Mouse (Mus musculus): ENCODE measurements around the gene Btnl10.

Gene Btnl10

DNA sequence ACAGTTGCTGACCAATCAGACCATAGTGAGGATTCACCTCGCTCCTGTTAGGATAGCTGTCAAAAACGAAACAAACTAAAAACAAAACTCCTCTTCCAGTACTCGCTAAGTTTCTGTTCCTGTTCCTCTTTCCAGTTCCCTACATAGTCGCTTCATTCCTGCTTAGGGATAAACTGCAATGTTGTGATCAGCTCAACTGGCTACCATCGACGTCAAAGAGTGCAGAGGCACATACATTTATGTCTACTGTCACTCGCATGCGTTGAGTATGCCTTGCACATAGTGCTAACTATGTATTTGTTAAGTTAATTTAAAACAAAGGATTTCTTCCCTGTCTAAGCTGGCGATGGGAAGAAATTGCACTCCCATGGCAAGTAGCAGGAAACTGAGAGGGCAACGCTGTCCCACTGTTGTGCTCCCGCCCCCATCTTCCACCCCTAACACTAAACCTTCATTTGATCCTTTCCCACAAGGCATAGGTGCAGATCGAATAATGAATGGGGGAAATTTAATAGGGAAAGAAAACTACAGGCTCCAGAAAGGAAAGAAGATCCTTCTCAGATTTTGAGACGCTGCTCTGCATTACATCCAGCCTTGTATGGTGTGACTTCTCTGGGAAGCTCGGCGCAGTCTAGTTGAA, 41.6 kb downstream of the Btnl10 start:
- no peak for DNase-seq (ENCODE audit: low spot score)

DNA sequence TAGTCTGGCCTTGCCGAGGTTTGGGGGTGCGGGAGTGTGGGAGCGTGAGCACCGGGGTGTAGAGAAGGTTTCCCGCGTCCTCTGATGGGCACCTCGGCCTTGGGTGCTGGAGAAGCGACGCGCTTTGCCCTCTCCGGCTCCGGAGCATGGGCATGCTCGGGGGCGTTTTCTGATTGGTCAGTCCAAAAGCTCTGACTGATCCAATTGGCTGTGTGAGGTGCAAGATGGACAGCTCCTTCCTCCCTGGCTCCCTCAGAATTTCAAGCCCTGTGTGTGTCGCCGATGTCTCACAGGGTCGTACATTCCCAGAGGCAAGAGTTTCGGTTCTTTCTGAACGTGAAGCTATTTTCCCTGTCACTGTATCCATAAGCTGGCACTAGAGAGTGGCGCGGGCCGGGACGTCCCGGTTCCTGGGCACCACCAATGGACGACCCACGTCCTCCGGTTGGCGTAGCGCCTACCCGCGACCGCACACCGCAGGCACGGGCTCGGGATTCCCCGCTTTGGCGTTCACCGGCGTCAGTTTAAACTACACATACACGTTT, 42.3 kb downstream of the Btnl10 start:
- peak; percentile 94 for DNase-seq (ENCODE audit: low spot score)

DNA sequence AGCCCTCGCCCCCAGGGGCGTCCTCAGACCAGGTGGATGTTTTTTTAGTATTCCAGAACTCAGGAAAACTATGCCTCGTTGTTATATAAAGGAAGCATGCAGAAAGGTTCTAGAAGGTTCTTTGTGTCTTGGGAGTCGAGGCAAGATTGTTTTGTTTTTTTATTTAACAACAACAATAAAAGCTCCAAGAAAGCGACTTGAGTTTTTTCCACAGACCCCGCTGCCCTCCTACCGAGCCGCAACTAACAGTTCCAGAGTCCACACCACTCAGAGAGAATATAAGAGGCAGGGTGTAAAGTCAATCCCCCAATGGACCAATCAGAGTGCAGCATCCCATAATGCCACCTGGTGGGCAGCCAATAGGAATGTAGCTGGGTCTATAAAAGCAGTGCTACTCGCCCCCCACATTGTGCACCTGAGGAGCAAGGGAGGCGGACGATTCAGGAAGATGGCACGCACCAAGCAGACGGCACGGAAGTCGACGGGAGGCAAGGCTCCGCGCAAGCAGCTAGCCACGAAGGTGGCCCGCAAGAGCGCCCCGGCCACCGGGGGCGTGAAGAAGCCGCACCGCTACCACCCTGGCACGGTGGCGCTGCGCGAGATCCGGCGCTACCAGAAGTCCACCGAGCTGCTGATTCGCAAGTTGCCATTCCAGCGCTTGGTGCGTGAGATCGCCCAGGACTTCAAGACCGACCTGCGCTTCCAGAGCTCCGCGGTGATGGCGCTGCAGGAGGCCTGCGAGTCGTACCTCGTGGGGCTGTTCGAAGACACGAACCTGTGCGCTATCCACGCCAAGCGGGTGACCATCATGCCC, 43.9 kb downstream of the Btnl10 start:
- DNase-seq (ENCODE audit: low spot score), result peak; percentile 96

DNA sequence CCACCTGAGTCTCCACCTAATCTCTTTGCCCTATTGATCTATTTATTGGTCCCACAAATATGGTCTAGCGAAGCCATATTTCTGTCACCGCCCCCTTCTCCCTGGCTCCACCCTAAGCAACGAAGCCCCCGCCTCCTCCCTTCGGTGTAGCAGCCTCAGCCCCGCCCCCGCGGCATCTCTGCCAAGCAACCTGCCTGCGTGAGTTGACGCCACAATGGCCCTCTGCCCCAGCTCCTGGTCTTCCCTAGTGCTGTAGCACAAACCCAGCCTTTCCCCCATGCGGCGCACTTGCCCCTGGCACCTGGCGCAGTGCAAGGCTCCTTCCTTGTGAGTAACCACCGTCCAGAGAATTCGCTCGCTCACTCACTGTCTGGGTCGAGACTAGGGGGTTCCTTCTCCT, 45.8 kb downstream of the Btnl10 start:
- DNase-seq (ENCODE audit: low spot score), result peak; percentile 85

DNA sequence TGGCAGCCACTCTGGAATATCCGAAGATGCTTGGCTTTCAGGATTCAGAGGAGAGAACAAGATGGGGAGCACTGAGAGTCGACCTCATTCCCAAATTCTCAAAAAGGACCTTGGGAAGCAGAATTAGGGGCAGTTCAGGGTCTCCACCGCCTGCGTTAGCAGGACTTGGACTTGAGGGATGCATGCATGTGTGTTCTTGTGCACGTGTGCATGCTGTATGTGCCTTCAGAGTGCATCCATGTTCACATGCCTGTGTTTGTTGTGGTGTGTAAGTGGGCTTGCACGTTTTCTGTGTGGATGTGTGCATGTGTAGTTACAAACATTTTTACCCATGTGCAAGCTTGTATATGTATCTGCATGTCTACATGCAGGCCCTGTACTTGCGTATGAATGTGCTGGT, 46.5 kb downstream of the Btnl10 start:
- DNase-seq (ENCODE audit: low spot score), result no peak

DNA sequence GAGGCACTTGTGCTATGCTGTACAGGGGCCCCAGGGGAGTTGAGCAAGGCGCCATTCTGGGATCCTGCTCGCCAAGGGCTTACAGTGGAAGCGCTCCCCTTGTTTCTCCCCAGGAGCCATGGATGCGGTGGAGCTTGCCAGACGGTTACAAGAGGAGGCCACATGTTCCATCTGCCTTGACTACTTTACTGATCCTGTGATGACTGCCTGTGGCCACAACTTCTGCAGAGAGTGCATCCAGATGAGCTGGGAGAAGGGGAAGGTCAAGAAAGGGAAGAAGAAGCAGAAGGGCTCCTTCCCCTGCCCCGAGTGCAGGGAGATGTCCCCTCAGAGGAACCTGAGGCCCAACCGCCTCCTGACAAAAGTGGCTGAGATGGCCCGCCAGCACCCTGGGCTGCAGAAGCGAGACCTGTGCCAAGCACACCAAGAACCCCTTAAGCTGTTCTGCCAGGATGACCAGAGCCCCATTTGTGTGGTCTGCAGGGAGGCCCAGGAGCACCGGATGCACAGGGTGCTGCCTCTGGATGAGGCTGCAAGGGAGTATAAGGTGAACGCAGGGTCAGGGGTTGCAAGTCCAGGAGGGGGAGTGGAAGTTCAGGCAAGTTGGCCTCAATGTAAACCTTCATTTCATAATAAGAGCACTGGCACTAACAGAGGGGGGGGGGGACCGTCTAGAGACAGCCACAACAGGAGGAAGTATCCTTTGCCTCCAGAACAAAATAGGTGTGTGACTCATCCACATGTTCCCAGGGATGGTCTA, 47.5 kb downstream of the Btnl10 start:
- DNase-seq (ENCODE audit: low spot score), result no peak

DNA sequence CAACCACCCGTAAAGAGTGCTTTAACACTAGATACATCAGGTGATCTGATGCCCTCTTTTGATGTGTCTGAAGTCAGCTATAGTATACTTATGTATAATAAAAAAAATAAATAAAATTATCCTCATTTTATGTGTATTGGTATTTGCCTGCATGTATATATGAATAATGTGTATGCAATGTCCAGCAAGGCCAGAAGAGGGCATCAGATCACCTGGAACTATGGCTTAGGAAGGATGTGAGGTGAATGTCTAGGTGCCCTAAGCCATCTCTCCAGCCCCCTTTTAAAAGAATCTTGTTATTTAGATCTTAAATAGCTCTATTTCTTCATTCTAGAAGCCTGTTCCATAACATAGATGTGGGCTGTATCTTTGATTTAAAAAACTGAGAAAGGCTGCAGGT, 49.6 kb downstream of the Btnl10 start:
- DNase-seq (ENCODE audit: low spot score), result no peak

DNA sequence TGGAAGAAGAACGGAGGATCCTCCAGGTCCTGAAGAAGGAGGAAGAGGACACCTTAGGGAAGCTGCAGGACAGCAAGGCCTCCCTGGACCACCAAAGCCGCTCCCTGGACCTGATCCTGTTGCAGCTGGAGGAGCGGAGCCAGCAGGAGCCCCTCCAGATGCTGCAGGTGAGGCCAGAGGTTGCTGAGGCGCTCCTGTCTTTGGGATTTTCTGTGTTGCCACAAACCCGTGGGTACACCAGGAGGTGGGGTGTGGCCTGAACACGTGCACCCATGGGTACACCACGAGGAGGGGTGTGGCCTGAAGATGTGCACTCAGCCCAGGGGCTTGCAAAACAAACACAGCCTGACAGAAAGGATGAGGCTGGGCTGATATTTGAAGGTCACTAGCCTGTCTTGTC, 50.8 kb downstream of the Btnl10 start:
- no peak for DNase-seq (ENCODE audit: low spot score)

DNA sequence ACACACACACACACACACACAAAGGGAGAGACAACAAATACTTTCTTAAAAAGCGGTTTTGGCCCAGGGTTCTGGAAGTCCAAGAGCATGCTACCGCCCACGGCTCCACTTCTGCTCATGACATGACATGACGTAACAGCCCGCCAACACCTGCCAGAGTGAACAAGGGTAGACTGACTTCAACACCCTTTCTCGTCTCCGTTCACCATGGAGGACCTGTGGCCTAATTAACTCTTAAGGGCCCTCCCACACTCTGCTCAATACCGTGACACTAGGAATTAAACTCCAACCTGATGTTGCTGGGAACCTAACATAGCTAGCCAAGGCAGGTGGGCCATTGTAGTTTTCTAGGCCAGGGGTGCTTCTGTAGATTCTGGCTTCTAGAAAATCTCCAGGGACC, 51.3 kb downstream of the Btnl10 start:
- no peak for DNase-seq (ENCODE audit: low spot score)

DNA sequence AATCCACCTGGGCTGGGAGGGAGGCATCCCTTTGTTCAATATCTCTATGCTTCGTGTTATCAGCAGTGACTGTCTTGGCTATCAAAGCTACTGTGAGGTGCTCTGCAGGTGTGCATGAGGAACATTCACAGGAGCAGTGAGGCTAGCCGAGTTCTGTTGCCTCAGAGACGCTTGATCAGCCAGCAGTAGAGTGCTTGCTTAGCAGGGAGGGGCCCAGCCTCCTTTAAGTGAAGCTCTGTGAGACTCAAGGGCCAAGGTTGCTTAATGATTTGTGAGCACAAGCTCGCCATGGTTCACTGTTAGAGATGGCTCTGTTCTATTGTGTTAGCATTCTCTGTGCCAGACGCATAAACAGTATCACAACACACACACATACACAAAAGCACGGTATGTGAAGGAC, 52.0 kb downstream of the Btnl10 start:
- DNase-seq (ENCODE audit: low spot score), result no peak

DNA sequence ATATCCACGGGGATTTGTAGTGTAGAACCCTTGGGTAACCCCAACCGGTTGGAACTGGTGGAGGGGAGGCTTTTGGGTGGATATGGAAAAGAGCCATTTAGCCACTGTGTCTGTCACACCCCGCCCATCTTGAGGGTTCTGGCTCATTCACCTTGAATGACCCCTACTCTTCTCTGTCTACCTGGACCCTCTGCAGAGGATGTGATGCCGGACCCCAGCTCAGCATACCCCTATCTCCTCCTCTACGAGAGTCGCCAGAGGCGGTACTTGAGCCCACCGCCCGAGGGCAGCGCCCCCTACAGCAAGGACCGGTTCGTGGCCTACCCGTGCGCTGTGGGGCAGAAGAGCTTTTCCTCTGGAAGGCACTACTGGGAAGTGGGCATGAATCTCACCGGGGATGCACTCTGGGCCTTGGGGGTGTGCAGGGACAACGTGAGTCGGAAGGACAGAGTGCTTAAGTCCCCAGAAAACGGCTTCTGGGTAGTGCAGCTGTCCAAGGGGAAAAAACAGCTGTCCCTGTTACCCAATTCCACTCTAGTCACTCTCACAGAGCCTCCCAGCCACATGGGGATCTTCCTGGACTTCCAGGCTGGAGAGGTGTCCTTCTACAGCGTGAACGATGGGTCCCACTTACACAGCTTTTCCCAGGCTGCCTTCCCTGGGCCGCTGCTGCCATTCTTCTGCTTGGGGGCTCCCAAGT, 53.3 kb downstream of the Btnl10 start:
- DNase-seq (ENCODE audit: low spot score), result no peak

DNA sequence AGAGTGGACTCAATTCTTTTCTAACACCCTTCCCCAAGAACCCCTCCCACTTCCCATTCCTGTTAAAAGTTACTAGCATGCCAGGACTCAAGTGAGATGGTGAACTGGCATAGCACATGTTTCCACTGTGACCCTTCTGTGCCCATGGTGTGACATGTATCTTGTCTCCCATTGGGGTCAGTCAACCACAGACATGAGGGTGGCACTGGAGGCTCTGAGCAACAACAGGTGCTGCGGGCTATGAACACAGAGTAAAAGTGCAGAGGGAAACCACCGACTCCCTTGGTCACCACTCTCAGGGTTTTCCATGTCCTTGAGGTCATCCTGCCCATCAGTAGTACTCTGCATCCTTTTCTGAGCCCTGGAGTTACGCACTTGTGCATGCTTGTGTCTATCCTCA, 54.1 kb downstream of the Btnl10 start:
- no peak for DNase-seq (ENCODE audit: low spot score)

DNA sequence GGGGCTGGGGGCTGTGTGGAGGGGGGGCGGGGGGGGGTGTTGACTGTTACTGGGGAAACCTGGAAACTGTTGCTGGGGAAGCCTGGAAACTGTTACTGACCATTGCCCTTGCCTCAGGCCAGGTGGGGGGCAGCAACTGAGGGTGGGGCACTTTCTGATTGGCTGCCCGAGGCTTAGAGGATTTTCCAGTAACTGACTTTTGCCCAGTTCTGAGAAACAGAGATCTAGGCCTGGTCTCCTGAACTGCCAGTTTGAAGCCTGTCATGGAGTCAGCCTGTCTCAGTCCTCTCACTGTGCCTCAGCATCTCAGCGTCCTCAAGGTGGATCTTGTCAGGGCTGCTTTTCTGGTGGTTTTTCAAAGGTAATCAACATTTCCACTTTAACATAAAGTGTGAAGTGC, 56.7 kb downstream of the Btnl10 start:
- peak; percentile 63 for DNase-seq (ENCODE audit: low spot score)

Measured in testis, postnatal 14 days (tissue).